Mouse (Mus musculus): ENCODE results near the gene Arcn1.
A peak's percentile ranks its signal among the peaks of the same experiment; 100 is the strongest.

Arcn1 gene

GRCm38 (mm10) chr9:44740663-44741192 lies 26.9 kb downstream of the Arcn1 start:
- DNase-seq, result no peak

- DNase-seq, result no peak
Measured at GRCm38 (mm10) chr9:44737240-44737949, 30.2 kb downstream of the Arcn1 start.

- DNase-seq, result no peak
Measured at GRCm38 (mm10) chr9:44736301-44736700, 31.3 kb downstream of the Arcn1 start.

GRCm38 (mm10) chr9:44735886-44736285 lies 31.8 kb downstream of the Arcn1 start:
- DNase-seq, result no peak

GRCm38 (mm10) chr9:44734524-44735494 lies 32.8 kb downstream of the Arcn1 start, which contains the start of gene Phldb1:
Gene Phldb1 (minus strand): TSS chr9:44735198.
- peak; percentile 68 for DNase-seq

GRCm38 (mm10) chr9:44733671-44734523 lies 33.7 kb downstream of the Arcn1 start:
- DNase-seq, result peak; percentile 30

- no peak for DNase-seq
Measured at GRCm38 (mm10) chr9:44732921-44733530, 34.6 kb downstream of the Arcn1 start.

GRCm38 (mm10) chr9:44732130-44732549 lies 35.5 kb downstream of the Arcn1 start:
- DNase-seq, result no peak

- DNase-seq, result no peak
Measured at GRCm38 (mm10) chr9:44727441-44727840, 40.2 kb downstream of the Arcn1 start.

- no peak for DNase-seq
Measured at GRCm38 (mm10) chr9:44726431-44727146, 41.1 kb downstream of the Arcn1 start.

- no peak for DNase-seq
Measured at GRCm38 (mm10) chr9:44724665-44725064, 43.0 kb downstream of the Arcn1 start.

GRCm38 (mm10) chr9:44724223-44724622 lies 43.4 kb downstream of the Arcn1 start:
- DNase-seq, result no peak

GRCm38 (mm10) chr9:44723521-44724041 lies 44.1 kb downstream of the Arcn1 start:
- no peak for DNase-seq

- no peak for DNase-seq
Measured at GRCm38 (mm10) chr9:44723008-44723407, 44.6 kb downstream of the Arcn1 start.

GRCm38 (mm10) chr9:44722575-44722974 lies 45.1 kb downstream of the Arcn1 start:
- DNase-seq, result no peak

- no peak for DNase-seq
Measured at GRCm38 (mm10) chr9:44721877-44722186, 45.8 kb downstream of the Arcn1 start.

GRCm38 (mm10) chr9:44721154-44721876 lies 46.3 kb downstream of the Arcn1 start:
- peak; percentile 82 for DNase-seq

GRCm38 (mm10) chr9:44720358-44721153 lies 47.1 kb downstream of the Arcn1 start:
- no peak for DNase-seq

GRCm38 (mm10) chr9:44719632-44720357 lies 47.9 kb downstream of the Arcn1 start:
- no peak for DNase-seq
